Mouse (Mus musculus): ENCODE data around the gene Stard9. TPM values are rescaled to one million over a fixed set of nuclear protein-coding genes. Genes with fewer than 3 reads are reported as not detected.

Stard9 gene
- total and polyA plus RNA-seq, 3 experiments: 0.50 to 1.1 TPM; not detected in 1

- peak; percentile 62 for DNase-seq (ENCODE audit: low read depth, low spot score)
- TF ChIP-seq MYC (IDR thresholded peaks at IDR 0.05; ENCODE audit: low read depth, low read length) (no peak), MAFK (IDR thresholded peaks at IDR 0.05; ENCODE audit: borderline replicate concordance, low read depth, low read length) (peak; percentile 52; the same call in 1 of the 2 replicates)
- Histone ChIP-seq H3K9me3 (replicated peaks; ENCODE audit: insufficient read depth, low read length) (no peaks in the 10 kb centered on the region), H3K27me3 (ENCODE audit: control insufficient read depth in 1 of 2, insufficient read depth in 2 of 2, low read length in 2 of 2) (no peaks in the 10 kb centered on the region), H3K36me3 (ENCODE audit: control insufficient read depth in 1 of 2, insufficient read depth in 2 of 2, low read length in 2 of 2) (no peaks in the 10 kb centered on the region; a peak in 2 of 4 replicates), H3K4me3 (ENCODE audit: control insufficient read depth in 1 of 2, insufficient read depth in 1 of 2, low read depth in 2 of 2, low read length in 2 of 2) (no peak overlapping the region), H3K4me1 (ENCODE audit: control insufficient read depth in 1 of 2, insufficient read depth in 2 of 2, low read length in 2 of 2) (peaks cover 0 to 2% of the 10 kb centered on the region in 2 experiments; a peak in 3 of 4 replicates), H3K27ac (ENCODE audit: control insufficient read depth, low read depth, low read length) (no peak overlapping the region), H3K9ac (ENCODE audit: control insufficient read depth, low read depth, low read length, poor library complexity, severe bottlenecking) (no peak overlapping the region), H3K79me2 (ENCODE audit: control insufficient read depth, insufficient read depth, low read length, poor library complexity) (no peaks in the 10 kb centered on the region)
Measured at GRCm38 (mm10) chr2:120770265-120770935, 141.5 kb downstream of the Stard9 start.

Other genes starting within 250 kb of the Stard9 start
- gene Ganc, start 225.2 kb upstream of the Stard9 start, total RNA-seq (2012; rRNA removed): 2.0 and 3.1 TPM in 2 replicates
- gene Ganc, start 225.2 kb upstream of the Stard9 start, polyA plus RNA-seq (2012; ENCODE audit: insufficient read depth in 1 of 2, insufficient read length in 2 of 2, low read depth in 1 of 2, low replicate concordance in 2 of 2, missing spikeins in 1 of 2): 1 to 10 TPM in 1 of 2 experiments, not detected in 1; 4.4 TPM
- gene Tmem87a, start 225.0 kb upstream of the Stard9 start, total RNA-seq (2012; rRNA removed): 26.0 and 28.0 TPM in 2 replicates
- 10 to 100 TPM in 1 of 2 experiments, not detected in 1; 23.9 TPM for gene Tmem87a, start 225.0 kb upstream of the Stard9 start, polyA plus RNA-seq (2012; ENCODE audit: insufficient read depth in 1 of 2, insufficient read length in 2 of 2, low read depth in 1 of 2, low replicate concordance in 2 of 2, missing spikeins in 1 of 2)
- gene Capn3, start 173.1 kb upstream of the Stard9 start, total RNA-seq (2012; rRNA removed): not detected in 2 replicates
- gene Capn3, start 173.1 kb upstream of the Stard9 start, polyA plus RNA-seq (2012; ENCODE audit: insufficient read depth in 1 of 2, insufficient read length in 2 of 2, low read depth in 1 of 2, low replicate concordance in 2 of 2, missing spikeins in 1 of 2): not detected
- gene Zfp106, start 65.3 kb upstream of the Stard9 start, total RNA-seq (2012; rRNA removed): 63.9 and 78.8 TPM in 2 replicates
- 100 to 1,000 TPM in 1 of 2 experiments, 10 to 100 TPM in 1; 80.6 to 130 TPM for gene Zfp106, start 65.3 kb upstream of the Stard9 start, polyA plus RNA-seq (2012; ENCODE audit: insufficient read depth in 1 of 2, insufficient read length in 2 of 2, low read depth in 1 of 2, low replicate concordance in 2 of 2, missing spikeins in 1 of 2)
- 41.5 and 50.8 TPM in 2 replicates for gene Snap23, start 61.5 kb upstream of the Stard9 start, total RNA-seq (2012; rRNA removed)
- gene Snap23, start 61.5 kb upstream of the Stard9 start, polyA plus RNA-seq (2012; ENCODE audit: insufficient read depth in 1 of 2, insufficient read length in 2 of 2, low read depth in 1 of 2, low replicate concordance in 2 of 2, missing spikeins in 1 of 2): 10 to 100 TPM in 1 of 2 experiments, not detected in 1; 81.5 TPM
- 15.8 and 16.7 TPM in 2 replicates for gene Haus2, start 19.7 kb upstream of the Stard9 start, total RNA-seq (2012; rRNA removed)
- 10 to 100 TPM in 1 of 2 experiments, not detected in 1; 14.5 TPM for gene Haus2, start 19.7 kb upstream of the Stard9 start, polyA plus RNA-seq (2012; ENCODE audit: insufficient read depth in 1 of 2, insufficient read length in 2 of 2, low read depth in 1 of 2, low replicate concordance in 2 of 2, missing spikeins in 1 of 2)
- 8.1 and 11.1 TPM in 2 replicates for gene Lrrc57, start 19.6 kb upstream of the Stard9 start, total RNA-seq (2012; rRNA removed)
- 10 to 100 TPM in 1 of 2 experiments, not detected in 1; 17.5 TPM for gene Lrrc57, start 19.6 kb upstream of the Stard9 start, polyA plus RNA-seq (2012; ENCODE audit: insufficient read depth in 1 of 2, insufficient read length in 2 of 2, low read depth in 1 of 2, low replicate concordance in 2 of 2, missing spikeins in 1 of 2)
- gene Cdan1, start 221.0 kb downstream of the Stard9 start, total RNA-seq (2012; rRNA removed): 10.8 and 10.9 TPM in 2 replicates
- 10 to 100 TPM in 1 of 2 experiments, not detected in 1; 27.6 TPM for gene Cdan1, start 221.0 kb downstream of the Stard9 start, polyA plus RNA-seq (2012; ENCODE audit: insufficient read depth in 1 of 2, insufficient read length in 2 of 2, low read depth in 1 of 2, low replicate concordance in 2 of 2, missing spikeins in 1 of 2)
- 2.1 and 2.6 TPM in 2 replicates for gene Ttbk2, start 221.5 kb downstream of the Stard9 start, total RNA-seq (2012; rRNA removed)
- 1 to 10 TPM in 1 of 2 experiments, not detected in 1; 3.0 TPM for gene Ttbk2, start 221.5 kb downstream of the Stard9 start, polyA plus RNA-seq (2012; ENCODE audit: insufficient read depth in 1 of 2, insufficient read length in 2 of 2, low read depth in 1 of 2, low replicate concordance in 2 of 2, missing spikeins in 1 of 2)